Mouse (Mus musculus) bone marrow macrophage, adult 2 months (primary cell): ENCODE data around the gene Klhl25. TPM values are rescaled to one million over a fixed set of nuclear protein-coding genes. Genes with fewer than 3 reads are reported as not detected.
"Not testable (repeated sequence)": the region's sequence is repeated elsewhere in the genome, so short reads cannot be mapped to it uniquely, and the experiment has no call there.

ENCODE experiments used
- H3K27ac ChIP-seq: 2 replicates; pipeline ENCODE4 v1.5.1; 2012; ENCODE audit warnings: low read depth, low read length; ENCODE audit not compliant: insufficient read depth
- H3K4me1 ChIP-seq: 2 replicates; pipeline ENCODE4 v1.6.1; 2012; ENCODE audit warnings: low read length; ENCODE audit not compliant: control insufficient read depth, insufficient read depth
- H3K4me3 ChIP-seq: 2 replicates; pipeline ENCODE4 v1.5.1; 2012; ENCODE audit warnings: mild to moderate bottlenecking, low read length, moderate library complexity; ENCODE audit not compliant: insufficient read depth
- CTCF ChIP-seq: IDR thresholded peaks from 2 replicates; pipeline ENCODE4 v1.5.1; 2012; ENCODE audit warnings: low read depth, mild to moderate bottlenecking, low read length, moderate library complexity
- POLR2A ChIP-seq: IDR thresholded peaks from 2 replicates; pipeline ENCODE4 v1.6.1; 2012; ENCODE audit warnings: mild to moderate bottlenecking, low read depth, low read length, borderline replicate concordance
- polyA plus RNA-seq: library from polyadenylated mRNA; stranded (reverse); fragments of >200 nt; gene quantifications from 2 replicates; pipeline ENCODE4 v1.2.4, GENCODE M21; 2012; ENCODE audit not compliant: missing spikeins, insufficient read depth, insufficient read length

Gene Klhl25
- polyA plus RNA-seq, 1 experiment, result 8.1 TPM

DNA sequence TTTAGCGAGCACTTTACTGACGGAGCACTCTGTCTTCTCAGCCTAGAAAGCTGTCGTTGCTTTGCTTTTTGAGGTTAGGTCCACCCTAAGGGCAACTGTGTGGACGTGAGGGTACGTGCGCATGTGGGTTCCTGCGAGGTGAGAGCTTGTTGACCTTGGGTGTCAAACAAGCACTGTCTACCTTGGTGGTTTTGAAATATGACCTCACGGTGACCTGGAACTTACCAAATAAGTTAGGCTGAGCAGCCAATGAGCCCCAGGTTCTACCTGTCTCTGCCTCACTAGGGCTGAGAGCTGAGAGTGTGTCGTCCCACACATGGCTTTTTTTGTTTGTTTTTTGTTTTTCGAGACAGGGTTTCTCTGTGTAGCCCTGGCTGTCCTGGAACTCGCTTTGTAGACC, 8.1 kb downstream of the Klhl25 start:
- TF ChIP-seq POLR2A (no peak), CTCF (no peak)
- Histone ChIP-seq H3K27ac (no peak overlapping the region), H3K4me3 (no peak overlapping the region), H3K4me1 (peaks cover 35% of the 10 kb centered on the region)

DNA sequence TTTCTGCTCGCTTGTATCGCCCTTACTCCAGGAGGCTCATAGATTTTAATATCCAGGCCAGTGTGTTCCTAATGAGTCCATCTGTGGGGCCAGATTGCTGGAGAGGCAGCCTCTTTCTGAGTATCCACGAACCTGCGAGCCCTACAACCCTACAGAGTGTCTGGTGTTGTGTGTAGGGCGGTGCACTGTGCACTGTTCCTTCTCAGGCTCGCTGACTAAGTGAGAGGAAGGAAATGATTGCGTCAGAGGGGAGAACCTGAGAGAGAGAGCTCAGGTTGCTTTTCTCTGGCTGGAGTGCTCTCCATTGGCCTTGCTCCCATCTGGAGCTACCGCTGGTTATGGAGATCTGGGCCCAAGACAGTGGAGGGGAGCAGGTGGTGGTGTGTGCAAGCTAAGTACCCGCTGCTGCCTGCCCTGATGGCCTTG, 11.7 kb downstream of the Klhl25 start:
- H3K4me1 ChIP-seq, result peaks cover 23% of the 10 kb centered on the region
- H3K27ac ChIP-seq, result no peak overlapping the region
- H3K4me3 ChIP-seq, result no peak overlapping the region
- TF ChIP-seq CTCF (no peak), POLR2A (no peak)

DNA sequence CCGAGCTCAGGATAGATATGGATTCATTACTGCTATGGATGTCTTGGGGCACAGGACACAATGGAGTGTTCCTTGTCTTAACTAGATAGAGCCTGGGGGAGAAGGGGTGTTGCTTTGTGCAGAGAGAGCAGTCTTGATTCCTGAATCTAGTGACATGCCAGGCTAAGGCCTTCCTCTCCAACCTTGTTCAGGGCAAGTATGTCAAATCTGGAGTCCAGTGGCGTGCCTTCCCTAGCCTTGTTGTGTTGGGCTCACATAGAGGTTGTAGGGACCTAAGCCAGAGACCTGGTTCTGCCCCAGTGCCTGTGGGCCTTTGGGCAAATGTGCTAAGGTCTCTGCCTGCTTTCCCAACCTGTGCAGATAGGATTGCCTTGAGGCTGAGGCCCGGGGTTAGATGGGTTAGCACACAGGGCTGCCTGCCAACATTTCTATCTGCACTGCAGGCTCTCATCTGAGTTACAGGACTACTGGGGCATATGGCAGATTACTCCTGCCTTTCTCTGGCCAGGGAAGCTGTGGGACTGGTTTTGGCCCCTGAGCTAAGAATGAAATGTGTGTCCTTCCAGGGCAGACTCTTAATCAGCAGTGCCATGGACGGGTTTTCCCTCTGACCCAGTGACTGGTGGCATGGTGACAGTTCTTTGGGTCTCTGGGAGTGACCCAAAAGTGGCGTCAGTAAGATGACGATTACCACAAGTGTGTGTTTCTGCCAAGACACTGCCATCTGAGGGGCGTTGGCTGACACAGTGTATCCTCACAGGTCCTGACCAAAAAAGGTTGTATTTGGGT, 13.7 kb downstream of the Klhl25 start:
- H3K27ac ChIP-seq, H3K4me1 ChIP-seq, H3K4me3 ChIP-seq: not testable (repeated sequence)

DNA sequence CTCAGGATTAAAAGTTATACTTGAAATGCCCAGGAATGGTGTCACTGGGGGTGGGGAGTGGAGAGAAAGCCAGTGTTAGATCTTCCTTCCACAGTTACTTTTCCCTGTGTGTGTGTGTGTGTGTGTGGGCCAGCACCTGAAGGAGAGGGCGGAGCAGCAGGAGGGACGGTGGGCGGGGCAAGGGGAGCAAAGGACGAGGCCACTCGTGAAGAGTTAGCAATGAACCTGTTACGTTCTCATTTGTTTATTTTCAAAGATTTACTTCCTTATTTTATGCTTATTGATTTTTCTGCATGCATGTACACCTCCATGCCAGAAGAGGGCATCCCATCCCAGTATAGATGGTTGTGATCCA, 14.3 kb downstream of the Klhl25 start:
- not testable (repeated sequence) for H3K27ac ChIP-seq, H3K4me3 ChIP-seq, H3K4me1 ChIP-seq

DNA sequence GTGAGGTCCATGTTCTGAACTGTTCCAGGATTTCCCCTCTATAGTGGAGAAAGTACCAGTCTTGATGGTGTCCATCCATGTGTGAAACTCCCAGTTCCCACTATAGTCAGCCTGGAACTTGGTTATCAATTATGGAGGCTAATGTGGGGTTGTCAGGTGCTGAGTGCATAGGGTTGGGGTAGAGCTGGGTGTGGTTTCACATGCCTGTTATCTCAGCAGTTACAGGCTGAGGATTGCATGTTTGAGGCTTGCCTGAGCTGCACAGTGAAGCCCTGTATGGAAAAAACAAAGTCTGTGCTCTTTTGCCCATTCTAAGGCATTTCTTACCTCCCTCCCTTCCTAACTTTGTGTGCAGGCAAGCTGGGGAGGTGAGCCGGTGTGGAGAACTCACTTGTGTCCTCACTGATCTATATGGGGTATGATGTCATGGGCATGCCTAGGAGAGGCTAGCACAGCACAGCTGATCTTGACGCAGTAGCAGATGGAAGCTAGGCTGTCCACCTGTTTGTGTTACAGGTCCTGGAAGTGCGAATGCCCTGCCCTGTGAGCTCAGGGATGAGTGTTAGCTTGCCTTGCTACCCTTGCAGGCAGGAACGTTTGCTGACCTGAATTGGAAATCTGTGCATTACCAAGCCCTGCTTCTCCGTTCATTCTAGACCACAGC, 15.3 kb downstream of the Klhl25 start:
- H3K27ac ChIP-seq, H3K4me1 ChIP-seq, H3K4me3 ChIP-seq: not testable (repeated sequence)

DNA sequence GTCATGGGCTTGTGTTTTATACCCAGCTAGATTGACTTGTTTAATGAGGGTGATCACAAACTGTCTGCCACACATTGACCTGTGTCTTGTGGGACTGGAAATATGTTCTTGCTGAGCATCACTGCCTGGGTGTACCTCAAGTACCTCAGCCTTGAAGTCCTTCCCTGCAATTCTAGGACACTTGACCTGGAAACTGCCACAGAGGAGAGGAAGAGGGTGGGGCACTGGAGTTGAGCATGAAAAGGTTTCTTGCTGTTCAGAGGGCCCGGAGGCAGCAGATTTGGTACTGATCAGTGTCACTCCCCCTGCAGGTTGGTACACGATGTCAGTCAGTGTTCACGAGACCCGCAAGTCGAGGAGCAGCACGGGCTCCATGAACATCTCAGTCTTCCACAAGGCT, 16.9 kb downstream of the Klhl25 start:
- Histone ChIP-seq H3K4me1 (peaks cover 9% of the 10 kb centered on the region), H3K4me3 (no peak overlapping the region), H3K27ac (no peak overlapping the region)
- TF ChIP-seq CTCF, result no peak
- no peak for TF ChIP-seq POLR2A

DNA sequence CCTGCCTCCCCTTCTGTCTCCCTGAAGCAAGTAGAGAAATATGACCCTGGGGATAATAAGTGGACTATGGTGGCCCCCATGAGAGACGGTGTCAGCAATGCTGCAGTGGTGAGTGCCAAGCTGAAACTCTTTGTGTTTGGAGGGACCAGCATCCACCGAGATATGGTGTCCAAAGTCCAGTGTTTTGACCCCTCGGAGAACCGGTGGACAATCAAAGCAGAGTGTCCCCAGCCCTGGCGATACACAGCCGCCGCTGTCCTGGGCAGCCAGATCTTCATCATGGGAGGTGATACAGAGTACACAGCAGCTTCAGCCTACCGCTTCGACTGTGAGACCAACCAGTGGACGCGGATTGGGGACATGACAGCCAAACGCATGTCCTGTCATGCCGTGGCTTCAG, 18.4 kb downstream of the Klhl25 start:
- Histone ChIP-seq H3K4me3 (no peak overlapping the region), H3K4me1 (peaks cover 9% of the 10 kb centered on the region), H3K27ac (no peak overlapping the region)
- no peak for TF ChIP-seq POLR2A
- TF ChIP-seq CTCF, result no peak

DNA sequence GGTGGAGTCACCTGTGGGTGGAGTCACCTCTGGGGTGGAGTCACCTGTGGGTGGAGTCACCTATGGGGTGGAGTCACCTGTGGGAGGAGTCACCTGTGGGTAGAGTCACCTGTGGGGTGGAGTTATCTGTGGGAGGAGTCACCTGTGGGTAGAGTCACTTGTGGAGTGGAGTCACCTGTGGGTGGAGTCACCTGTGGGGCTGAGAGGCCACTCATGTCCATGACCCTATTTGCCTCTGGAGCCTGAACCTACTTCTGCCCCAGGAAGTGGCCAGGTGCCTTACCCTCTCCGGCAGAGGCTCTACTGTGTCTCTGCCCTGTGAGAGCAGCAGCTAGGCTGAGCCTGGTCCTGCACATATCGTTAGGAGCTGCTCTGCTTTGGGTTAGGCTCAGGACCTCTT, 20.6 kb downstream of the Klhl25 start:
- Histone ChIP-seq H3K4me1 (peaks cover 20% of the 10 kb centered on the region), H3K27ac (no peak overlapping the region), H3K4me3 (no peak overlapping the region)
- TF ChIP-seq POLR2A, result no peak
- TF ChIP-seq CTCF, result no peak

DNA sequence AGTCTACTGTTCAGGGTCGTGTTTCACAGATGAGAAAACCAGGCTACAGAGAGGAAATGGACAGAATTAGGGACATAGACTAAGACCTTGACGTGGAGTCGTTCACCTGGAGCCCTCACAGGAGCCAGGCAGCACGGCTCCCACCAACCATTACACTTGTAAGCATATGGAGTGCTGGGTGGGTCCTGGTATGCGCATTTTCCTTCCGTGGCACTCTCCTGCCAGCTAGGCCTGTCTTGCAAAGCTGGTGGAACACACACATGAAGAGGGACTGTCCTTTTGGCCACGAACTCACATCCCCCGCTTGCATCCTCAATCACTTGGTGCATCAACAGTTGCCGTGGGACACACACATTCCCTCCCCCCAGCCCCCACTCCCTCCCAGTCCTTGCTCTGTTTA, 22.4 kb downstream of the Klhl25 start:
- TF ChIP-seq POLR2A (no peak), CTCF (no peak)
- no peak overlapping the region for H3K4me3 ChIP-seq
- no peak overlapping the region for H3K27ac ChIP-seq
- peaks cover 20% of the 10 kb centered on the region for H3K4me1 ChIP-seq

DNA sequence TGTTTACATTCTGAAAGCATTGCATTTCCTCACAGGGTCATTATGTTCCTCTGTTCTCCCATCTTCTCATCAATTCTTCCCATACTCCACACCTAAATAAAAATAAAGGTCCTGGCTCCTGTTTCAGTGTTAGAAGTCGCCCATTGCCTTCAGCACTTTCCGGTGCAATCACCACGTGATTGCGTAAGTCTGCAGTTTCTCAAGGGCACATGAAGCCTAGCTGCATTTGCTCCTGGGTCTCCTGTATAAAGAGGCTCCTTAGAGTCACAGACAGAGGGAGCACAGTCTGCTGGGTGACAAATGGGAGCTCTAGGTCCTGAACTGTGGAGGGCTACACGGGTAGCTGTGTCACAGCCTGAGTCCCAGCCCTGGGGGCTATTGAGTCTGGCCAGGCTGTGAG, 24.1 kb downstream of the Klhl25 start:
- Histone ChIP-seq H3K4me1 (peaks cover 20% of the 10 kb centered on the region), H3K4me3 (no peak overlapping the region), H3K27ac (no peak overlapping the region)
- TF ChIP-seq POLR2A (no peak), CTCF (no peak)

DNA sequence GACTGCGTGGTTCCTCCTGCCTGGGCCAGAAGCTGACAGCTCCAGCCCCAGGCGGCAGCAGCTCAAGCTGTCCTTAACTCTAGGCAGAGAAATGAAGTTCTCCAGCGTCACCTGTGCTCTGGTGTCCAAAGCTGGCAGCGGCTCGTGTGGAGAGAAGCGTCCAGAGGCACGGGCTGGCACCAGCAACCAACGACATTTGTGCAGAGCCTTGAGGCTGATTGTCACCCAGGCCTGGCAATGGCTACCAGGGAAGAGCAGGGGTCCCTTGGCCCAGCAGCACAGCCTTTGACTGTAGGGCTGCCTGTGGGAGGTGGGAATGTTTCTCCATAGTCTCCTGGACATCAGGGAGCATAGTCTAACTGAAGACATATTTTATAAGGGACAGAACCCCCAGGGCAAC, 24.6 kb downstream of the Klhl25 start:
- no peak overlapping the region for H3K27ac ChIP-seq
- TF ChIP-seq POLR2A (no peak), CTCF (no peak)
- no peak overlapping the region for H3K4me3 ChIP-seq
- peaks cover 20% of the 10 kb centered on the region for H3K4me1 ChIP-seq
